Mouse (Mus musculus) frontal cortex, postnatal 10 days (tissue): ENCODE data around the gene Dis3l2.

ENCODE experiments used
- DNase-seq, 2 experiments: peaks; one replicate each; pipeline ENCODE4 v3.0.0; 2022; ENCODE audit warnings: low spot score in 2 of 2, mixed read lengths in 1 of 2

Gene Dis3l2

DNA sequence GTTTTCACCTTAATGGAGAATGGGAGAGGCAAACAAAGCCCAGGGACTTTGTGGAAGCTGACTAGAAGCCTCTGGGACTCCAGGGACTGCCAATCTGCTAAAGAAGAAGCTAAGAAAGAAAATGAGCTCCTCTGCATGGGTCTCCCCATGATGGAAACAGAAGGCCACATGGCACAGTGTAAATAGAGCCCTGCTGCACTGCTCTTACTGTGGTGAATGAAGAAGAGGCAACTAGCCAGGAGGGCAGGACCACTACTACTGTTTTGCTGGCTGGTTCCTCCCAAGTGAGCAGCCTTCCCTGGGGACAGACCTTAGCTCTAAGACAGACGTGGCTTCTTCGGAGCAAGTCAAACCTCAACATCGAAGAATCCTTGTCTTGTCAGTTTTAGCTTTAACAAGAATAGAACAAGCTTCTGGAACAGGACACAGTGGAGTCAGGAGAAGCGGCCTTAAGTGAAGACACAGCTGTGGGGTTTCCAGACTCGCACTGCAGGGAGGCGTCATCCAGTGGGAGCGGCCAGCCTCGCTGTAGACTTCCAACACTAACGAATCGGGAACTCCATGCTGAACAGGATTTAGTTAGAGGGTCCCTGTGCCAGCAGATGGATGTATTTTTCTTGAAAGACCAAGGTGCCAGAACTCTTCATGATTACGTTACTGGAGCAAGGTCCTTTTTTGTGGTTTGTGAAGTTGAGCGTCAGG lies 307.2 kb downstream of the Dis3l2 start:
- DNase-seq: no peak

DNA sequence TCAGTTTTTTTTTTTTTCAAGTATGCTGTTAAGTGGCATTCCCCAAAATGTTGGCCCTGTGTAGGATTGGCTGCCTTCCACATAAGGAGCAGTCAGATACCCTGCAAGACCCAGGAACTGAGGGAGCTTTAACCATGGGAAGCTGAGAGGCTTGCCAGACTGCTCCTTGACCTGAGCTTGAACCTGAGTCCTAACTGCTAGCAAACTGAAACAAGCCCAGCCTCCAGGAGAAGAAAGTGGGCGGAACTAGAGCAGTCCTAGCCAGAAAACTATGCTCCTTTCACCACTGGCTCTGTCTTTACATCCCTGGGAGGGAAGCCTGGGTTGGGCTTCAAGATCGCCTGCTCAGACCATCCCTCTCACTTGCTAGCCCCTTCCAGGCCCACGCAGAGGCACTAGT lies 308.1 kb downstream of the Dis3l2 start:
- DNase-seq: no peak

DNA sequence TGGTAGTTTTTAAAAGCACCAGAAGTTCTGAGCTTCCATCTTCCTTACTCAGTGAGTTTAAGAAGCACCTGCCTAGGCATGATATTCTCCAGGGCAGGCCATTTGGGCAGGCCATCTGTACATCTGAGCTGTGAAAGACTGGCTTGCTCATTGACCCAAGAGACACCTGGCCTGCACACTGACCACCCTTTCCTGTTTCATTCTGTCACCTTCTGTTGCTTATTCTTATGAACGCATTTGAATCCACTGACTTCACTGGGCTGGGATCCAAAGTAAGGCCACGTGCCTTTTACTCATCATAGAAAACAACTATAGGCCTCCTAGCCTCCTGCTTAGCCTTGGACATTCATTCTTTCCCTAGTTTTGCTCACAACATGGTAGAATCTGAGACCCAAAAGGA lies 309.0 kb downstream of the Dis3l2 start:
- no peak for DNase-seq

DNA sequence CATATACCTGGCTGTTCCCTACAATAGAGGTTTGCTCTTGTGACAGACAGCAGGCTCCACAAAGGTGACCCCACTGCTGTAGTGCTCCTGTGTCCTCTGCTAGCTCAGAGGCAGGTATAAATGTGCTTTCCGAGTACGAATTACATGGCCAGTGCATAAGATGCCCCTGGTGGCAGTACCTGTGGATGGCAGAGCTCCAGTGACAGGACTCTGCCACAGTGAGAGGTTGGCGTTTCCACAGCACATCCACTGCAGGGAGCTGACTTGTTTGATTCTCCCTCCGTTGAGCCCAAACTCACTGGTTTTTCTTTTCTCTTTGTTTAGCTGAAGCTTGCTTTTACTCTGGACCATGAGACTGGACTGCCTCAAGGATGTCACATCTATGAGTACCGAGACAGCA lies 317.1 kb downstream of the Dis3l2 start:
- DNase-seq: no peak

DNA sequence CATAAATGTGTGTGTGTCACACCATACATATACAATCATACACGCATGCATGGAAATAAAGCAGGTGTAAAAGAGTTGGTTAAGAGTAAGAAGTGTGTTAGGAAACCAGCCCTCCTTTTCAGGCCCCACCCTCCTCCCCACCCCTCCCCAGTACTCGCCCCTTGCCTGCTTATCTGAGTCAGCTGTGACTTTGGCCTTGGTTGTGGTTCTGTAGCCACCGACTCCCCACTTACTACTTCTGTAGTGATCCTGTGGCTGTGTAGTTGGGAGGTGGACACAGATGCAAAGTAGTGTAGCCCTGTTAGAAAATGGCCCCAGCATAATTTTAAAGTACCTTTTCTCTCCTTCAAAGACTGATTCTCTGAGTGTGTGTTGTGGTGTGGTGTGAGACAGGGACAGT lies 318.0 kb downstream of the Dis3l2 start:
- DNase-seq: no peak

DNA sequence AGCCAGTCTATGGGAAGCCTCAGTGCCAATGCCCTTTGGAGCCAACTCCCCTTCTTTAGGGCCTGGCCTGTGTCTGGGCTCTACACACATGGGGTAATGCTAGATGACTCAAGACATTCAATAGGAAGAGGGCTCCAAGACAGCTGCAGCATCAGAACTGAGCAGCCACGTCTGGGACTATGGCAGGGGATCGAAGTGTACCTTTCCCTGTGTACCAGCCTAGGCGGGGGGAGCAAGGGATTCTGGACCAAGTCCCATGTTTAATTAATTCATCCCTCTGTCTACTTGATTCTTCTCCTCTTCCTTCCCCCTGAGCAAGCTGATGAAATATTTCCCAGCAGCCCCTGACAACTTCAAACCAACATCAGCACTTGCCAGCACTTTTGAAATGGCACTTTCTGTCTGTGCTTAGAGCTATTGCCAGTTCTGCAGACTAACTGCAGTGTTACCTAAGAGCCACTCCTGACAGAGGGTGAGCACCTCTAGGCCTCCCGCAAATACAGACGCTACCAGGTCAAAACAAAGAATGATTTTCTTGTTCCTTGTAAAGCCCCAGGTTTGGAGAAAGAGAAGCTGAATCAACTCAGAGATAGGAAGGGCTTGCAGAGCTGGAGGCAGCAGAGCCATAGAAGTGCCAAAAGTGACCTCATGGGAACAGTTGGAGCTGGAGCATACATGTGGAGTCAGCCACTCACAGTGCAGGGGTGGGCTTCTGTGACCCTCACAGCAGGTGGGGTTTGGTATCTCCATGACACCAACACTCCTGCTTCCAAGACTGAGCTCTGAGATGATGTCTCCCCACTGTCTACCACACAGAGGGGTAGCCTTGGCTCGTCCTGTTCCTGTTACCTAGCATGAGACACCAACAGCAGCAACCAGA lies 319.9 kb downstream of the Dis3l2 start:
- DNase-seq: no peak

DNA sequence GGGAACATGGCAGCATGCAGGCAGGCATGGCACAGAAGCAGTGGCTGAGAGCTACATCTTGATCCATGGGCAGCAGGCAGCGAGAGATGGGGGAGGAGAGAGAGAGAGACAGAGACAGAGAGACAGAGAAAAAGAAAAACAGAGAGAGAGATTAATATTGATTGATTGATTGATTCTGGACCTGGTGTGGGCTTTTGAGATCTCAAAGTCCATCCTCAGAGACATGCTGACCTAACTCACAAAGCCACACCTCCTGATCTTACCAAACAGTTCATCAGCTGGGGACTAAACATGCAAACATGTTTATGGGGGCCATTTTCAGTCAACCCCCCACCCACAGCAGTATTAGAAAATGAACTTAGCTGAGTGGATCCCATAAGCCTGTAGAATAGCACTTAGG lies 321.4 kb downstream of the Dis3l2 start:
- no peak for DNase-seq

DNA sequence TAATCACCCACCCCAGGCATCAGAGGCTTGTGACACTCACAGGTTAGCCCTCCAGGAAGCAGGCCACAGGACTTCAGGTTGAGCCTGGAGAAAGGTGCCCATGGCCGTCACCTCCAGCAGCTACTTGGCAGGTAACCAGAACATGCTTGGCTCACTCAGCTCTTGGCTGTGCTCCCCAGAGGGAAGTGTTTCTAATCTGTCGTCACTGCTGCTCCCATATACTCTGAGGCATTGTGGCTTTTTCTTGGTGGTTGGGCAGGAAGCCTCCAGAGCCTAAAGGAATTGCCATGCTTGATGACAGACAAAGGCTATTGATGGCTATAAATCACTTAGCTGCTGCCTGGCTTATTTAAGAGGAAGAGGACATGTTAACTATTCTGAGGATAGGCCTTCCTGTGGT lies 325.2 kb downstream of the Dis3l2 start:
- no peak for DNase-seq

DNA sequence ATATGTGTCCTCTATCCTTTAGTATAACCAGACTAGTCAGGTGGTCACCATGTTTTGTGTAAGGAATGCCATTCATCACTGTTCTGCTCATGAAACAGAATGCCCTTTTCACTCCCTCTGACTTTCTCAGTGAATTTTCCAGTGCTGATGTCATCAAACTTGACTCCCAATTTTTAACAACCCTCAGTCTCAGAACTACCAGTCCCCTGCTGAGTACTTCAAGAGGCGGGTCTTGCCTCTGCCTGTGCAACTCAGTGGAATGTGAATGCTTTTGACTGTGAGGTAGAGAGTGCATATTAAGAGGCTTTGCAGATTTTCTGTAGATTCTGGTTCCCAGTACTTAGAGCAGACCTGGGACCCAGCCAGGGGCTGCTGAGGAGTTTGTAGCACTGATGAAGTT lies 327.0 kb downstream of the Dis3l2 start:
- DNase-seq: no peak

DNA sequence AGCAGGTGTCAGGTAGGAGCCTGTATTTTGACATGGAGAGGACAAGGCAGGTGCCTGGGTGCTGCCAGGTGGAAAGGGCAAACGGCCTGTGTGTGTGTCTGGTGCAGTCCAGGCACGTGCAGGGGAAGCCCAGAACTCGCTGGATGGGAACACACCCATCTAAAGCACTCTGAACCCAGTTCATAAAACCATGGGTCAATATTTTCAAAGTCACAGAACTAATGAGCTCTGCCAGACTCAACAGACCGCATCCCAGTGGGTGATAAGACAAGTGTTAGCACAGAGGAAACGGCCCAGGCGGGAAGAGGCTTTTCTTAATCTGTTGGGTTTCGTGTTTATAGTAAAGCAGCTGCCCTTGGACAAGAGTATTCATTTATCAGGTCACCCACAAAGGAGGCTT lies 328.9 kb downstream of the Dis3l2 start:
- no peak for DNase-seq

DNA sequence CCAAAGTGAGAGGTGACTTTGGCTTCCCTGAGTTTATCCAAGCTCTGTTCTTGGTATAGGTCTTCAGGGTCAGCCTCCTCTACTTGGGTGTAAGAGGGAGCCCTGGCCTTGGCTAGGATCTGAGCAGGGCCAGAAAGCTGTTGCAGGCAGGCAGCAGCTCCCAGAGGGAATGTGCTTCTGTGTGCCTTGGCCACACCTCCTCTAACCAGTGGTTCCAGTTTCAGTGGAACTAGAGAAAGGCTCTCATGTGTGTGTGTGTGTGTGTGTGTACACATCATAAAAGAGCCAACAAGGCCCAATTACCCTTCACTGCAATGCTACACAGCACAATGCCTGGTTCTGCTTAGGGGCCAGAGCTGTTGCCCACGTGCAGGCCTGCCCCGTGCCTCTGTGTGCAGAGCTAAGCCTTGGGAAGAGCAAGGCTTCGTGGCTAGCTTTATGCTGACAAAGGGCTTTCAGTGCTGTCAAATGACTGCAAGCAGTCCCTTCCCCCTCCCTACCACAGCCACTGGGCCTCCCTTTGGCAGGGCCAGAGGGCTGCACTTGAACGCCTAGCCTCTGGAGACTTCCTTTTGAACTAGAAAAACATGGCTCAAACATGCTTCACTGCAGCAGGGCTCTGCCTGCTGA lies 332.0 kb downstream of the Dis3l2 start:
- peak in 1 of 2 experiments; percentile 29 for DNase-seq

DNA sequence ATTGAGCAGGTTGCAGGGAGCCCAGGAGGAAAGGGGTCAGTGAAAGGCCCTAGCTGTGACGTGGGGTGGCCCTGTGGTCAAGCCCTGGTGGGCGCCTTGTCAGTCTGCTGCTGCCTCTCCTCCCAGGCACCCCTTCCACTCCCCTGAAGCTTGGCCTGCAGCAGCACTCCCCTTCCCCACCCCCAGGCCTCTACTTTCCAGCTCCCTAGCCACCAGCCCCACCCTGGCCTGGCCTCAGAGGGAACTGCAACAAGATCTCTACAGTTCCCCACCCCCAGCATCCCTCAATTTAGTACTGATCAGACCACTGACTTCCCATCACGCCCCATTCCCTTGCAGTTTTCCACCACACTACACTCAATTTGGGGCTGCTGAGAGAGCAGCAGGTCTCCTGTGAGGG lies 332.7 kb downstream of the Dis3l2 start:
- no peak for DNase-seq

DNA sequence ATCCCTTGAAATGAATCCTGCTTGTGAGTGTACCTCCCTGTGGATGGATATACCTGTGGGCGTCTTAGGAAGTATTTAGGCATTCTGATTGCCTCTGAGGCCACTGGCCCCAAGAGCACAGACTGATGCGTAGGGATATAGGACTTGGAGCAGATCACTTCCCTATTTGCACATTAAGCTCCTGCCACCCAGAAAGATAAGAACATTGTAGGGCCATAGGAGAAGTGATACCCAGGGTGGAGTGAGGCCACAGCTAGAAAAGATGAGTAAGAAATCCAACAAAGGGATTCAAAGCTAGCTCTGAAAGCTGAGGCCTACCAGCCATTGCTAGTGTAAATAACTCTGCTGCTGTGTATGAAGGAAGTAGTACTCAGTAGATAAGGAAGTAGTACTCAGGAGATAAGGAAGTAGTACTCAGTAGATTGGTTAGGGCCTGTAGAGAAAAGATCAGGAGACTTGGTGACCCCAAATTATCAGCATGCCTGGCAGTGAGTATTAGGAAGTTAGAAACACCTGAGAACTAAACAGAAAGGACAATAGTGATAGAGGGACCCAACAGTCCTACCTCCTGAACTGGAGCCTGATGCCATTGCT lies 335.0 kb downstream of the Dis3l2 start:
- no peak for DNase-seq

DNA sequence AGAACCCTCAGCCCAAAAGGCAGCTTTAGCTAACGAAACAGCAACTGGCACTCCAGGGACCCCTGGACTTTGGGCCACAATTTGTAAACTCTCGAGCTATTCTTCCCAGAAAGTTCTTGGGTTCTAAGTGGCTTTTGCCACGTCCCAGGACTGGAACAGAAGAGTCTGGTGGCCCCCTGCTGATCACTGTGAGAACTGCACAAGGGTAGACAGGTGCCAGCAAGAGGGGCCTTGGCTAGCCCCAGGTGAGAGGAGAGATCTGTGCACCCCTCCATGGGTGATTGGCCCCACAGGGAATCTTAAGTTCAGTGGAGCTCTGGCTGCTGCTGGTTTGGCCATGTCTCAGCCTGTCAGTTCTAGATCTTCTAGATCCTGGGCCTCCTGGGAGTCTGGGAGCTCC lies 337.5 kb downstream of the Dis3l2 start:
- peak in 1 of 2 experiments; percentile 52 for DNase-seq

DNA sequence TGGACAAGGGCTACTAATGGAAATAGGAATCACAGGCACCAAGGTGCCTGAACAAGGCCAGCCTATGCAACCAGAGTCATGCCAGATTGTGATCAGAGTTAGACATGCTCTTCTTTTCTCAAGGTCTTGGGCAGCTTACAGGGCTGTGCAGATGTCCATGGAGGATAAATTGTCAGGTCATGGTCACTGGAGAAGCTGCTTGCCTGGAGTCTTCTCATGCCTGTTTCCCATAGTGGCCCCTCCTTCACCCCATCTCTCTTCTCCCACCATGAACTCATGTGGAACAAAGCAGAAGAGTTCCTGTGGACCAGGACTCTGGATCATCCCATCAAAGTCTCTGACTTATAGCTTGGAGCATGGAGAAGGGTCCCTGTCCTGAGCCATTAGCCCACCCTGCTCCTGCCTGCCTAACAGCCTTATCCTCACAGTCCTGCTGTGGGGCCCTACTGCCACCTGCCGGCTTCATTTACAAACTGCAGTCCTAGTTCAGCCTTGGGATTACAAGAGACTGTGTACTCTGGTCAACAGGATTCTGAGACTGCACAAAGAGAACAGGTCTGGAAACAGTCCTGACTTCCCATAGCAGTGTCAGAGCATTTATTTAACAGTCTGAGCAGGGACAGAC lies 338.3 kb downstream of the Dis3l2 start:
- DNase-seq: peak; percentile 37 to 76

DNA sequence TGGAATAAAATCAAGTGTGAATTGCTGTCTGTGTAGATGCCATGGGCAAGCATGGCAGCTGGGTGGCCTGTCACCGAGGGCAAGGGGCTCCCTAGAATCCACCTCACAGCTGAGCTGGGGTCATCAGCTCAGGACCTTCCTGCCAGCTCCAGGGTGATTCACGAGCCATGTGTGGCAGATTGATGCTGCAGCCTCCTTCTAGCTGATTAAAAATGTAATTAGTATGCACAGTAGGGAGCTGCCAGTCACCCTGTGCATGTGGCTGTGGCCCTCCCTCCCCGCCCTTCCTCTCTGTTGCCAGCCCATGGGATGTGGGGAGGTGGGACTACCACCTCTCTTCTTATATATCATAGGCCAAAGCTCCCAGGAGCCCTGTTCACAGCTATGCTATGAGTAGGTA lies 346.5 kb downstream of the Dis3l2 start:
- DNase-seq: no peak

DNA sequence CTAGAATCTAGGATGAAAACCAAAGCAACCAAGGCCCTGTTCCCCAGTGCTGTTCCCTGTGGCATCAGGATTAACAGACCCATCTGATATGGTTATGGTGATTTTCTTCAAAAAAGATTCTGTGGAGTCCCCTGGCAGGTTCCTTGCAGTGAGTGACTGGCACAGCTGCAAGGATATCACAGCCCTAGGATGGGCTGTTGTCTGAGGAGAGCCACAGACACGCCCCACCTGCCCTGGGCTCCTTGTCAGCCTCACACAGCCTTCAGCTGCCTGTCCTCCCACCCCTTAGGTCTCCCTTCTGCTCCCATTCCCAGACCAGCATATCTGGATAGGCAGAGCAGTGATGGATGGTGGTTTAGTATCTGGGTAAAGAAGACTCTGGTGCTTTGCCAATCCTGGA lies 347.1 kb downstream of the Dis3l2 start:
- DNase-seq: no peak

DNA sequence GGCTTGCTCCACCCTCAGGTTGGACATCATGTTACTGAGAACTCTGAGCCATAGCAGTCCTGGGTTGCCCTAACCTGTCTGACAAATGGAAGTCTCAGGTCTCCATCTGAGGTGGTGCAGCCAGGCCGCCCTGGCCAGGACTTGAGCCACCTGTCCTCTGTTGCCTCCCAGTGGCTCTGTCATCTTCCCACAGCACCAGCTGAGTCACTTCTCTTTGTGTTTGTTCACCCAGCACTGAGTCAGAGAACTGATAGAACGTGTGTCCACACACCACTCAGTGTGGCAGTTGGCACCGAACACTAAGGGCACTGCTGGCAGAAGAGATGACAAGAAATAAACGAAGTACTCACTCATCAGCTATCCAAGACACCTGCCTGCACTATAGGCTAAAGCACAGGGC lies 347.8 kb downstream of the Dis3l2 start:
- DNase-seq: no peak

DNA sequence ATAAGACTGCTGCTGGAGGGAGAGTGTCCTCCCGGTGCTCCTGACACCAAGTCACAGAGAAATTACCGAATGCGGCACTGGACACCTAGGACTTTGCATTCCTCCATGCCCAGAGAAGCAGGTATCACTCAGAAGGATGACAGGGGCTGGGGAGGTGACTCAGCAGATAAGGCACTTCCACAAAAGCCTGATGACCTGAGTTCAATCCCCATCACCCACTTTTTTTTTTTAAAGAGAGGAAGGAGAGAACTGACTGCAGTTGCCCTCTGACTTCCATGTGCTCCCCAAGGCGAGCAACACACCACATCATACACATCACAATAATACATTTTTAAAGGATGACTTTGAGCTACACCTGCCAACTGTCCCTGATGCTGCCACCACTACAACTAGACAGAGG lies 353.5 kb downstream of the Dis3l2 start:
- DNase-seq: no peak

DNA sequence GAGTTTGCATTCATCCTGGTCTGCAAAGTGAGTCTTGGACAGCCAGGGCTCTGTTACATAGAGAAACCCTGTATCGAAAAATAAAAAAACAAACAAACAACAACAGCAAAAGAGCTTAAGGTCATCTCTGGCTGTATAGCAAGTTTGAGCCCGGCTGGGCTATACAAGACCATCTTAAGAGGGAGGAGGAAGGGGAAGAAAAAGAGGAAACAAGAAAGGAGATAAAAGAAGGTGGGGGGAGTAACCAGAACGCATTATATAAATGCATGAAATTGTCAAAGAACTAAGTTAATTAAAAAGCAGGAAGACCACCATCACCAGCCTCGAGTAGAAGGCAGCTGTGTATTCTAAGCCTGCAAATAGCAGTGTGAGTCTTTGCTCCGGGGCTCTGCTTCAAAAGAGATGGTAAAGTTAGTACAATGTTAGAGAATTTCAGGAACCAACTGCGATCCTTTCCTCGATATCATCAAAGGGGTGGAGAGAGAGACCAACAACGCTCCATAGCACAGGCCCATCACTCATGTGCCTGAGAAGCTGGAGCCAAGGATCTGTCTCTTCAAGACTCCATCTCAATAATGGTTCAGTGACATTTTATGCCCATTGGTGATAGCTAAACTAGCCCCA lies 355.5 kb downstream of the Dis3l2 start:
- no peak for DNase-seq

DNA sequence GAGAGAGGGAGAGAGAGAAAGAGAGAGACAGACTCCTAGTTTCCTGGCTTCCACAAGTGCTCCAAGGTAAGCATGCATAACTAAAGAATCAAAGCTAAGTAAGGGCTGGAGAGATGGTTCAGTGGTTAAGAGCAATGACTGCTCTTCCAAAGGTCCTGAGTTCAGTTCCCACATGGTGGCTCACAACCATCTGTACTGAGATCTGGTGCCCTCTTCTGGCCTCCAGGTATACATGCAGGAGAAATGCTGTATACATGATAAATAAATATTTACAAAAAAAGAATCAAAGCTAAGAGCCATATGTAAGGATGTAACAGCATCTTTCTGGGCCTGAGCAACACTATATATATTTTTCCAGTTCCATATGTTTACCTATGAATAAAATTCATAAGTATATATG lies 357.3 kb downstream of the Dis3l2 start:
- no peak for DNase-seq

DNA sequence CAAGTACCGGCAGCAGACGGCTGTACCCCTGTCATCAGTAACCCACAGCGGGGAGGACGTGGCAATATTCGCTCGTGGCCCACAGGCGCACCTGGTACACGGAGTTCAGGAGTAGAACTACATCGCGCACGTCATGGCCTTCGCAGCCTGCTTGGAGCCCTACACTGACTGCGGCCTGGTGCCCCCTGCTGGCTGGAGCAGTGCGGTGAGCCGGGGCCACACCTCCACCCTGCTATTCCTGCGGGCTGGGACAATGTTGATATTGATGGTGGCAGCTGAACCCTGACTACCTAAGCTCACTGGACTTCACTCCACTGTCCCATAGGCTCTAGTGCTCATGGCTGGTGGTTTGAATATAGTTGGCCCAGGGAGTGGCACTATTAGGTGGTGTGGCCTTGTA lies 367.1 kb downstream of the Dis3l2 start:
- no peak for DNase-seq
